ENCODE assay signal across 9 mouse cellular contexts in genomic region chr15:25940397-25941377, GRCm38 (mm10). TPM values are rescaled to one million over a fixed set of nuclear protein-coding genes. Genes with fewer than 3 reads are reported as not detected.
DNase-seq lines count a peak whose midpoint lies in the region; ATAC-seq lines count a peak whose summit lies in the region.
"Had no signal": no experiment of that assay in that cellular context is flagged by ENCODE, and none has a peak within 500 bp of the region (broad histone marks: within the 10 kb centered on the region; RNA-seq: fewer than 3 reads in every experiment).

No protein-coding gene starts in this region.

- peak; percentile 77 to 83 for ATAC-seq in hematopoietic stem cell, adult 5-6 weeks (replicated peaks in 1 of 2; ENCODE audit: insufficient read depth in 1 of 2, low FRiP score in 2 of 2, low TSS enrichment in 1 of 2, low read depth in 1 of 2, poor library complexity in 2 of 2, severe bottlenecking in 2 of 2)
- ATAC-seq in liver, embryonic 12.5 days: no peak

- H3K27me3 ChIP-seq in liver, embryonic 12.5 days (replicated peaks): no peaks in the 10 kb centered on the region

- H3K9ac ChIP-seq in liver, embryonic 12.5 days: no peak overlapping the region

- peak; percentile 64 for DNase-seq in kidney, adult 18-20 months
- no peak for DNase-seq in kidney, adult 11 months
- DNase-seq in embryo, embryonic 9.5 days (ENCODE audit: extremely low spot score): peak; percentile 24
- peak; percentile 12 for DNase-seq in telencephalon, adult 2 months (ENCODE audit: low read depth, low spot score)
- no peak for DNase-seq in layer of hippocampus, postnatal 36 days
- DNase-seq in right cerebral cortex, postnatal 10 days (ENCODE audit: low spot score in 2 of 2): no peak

- H3K4me1 ChIP-seq in liver, embryonic 12.5 days: no peaks in the 10 kb centered on the region

- WGBS in liver, embryonic 12.5 days (ENCODE audit: insufficient replicate concordance): 39% methylated on average over 24 of the region's 24 CpGs

- no peak overlapping the region for H3K27ac ChIP-seq in liver, embryonic 12.5 days

- no peaks in the 10 kb centered on the region for H3K9me3 ChIP-seq in liver, embryonic 12.5 days (replicated peaks)

- H3K4me3 ChIP-seq in liver, embryonic 12.5 days: peak overlapping the region; percentile 15; the same call in 1 of the 2 replicates
- H3K4me3 ChIP-seq: myocyte had no signal

- no peaks in the 10 kb centered on the region for H3K36me3 ChIP-seq in liver, embryonic 12.5 days

- H3K4me2 ChIP-seq in liver, embryonic 12.5 days: peak overlapping the region; percentile 46

RNA-seq across cellular contexts. Expression of gene Zfp622, which starts 43.5 kb away (rescaled TPM):
- total RNA-seq in hematopoietic stem cell, adult 5-6 weeks (2017): 126 and 133 TPM in 2 replicates
- polyA plus RNA-seq in liver, embryonic 12.5 days (2016; fragmentation: Nextera tagmentation; extraction: Ambion mirVana): 25.5 and 25.9 TPM in 2 replicates
- 10 to 100 TPM; 41.0 to 47.9 TPM for total RNA-seq in layer of hippocampus, postnatal 36 days (2021)

Comparison
In these comparisons a context has a peak if more than half of its experiments do, and no peak if none do; other contexts are left out.
1. DNase-seq: peak in kidney, adult 18-20 months (single experiment), embryo, embryonic 9.5 days (single experiment) and telencephalon, adult 2 months (single experiment); none in kidney, adult 11 months (single experiment), layer of hippocampus, postnatal 36 days (0 of 2) and right cerebral cortex, postnatal 10 days (0 of 2).